8 mouse cellular contexts compared by ENCODE assay signal in genomic region chr1:128358276-128358675, GRCm38 (mm10). TPM values are rescaled to one million over a fixed set of nuclear protein-coding genes. Genes with fewer than 3 reads are reported as not detected.
A peak's percentile ranks its signal among the peaks of the same experiment; 100 is the strongest.
DNase-seq lines count a peak whose midpoint lies in the region; ATAC-seq lines count a peak whose summit lies in the region.

No protein-coding gene starts in this region.

- H3K9me3 ChIP-seq in intestine, embryonic 14.5 days (ENCODE audit: control insufficient read depth, low read length) = no peaks in the 10 kb centered on the region
- no peaks in the 10 kb centered on the region for H3K9me3 ChIP-seq in neural tube, embryonic 14.5 days (ENCODE audit: control insufficient read depth, low read length)

- peak; percentile 14 to 17 for DNase-seq in cerebellum, postnatal 10 days
- DNase-seq in cerebellum, postnatal 4 days (ENCODE audit: low spot score in 2 of 2) = no peak
- peak; percentile 16 for DNase-seq in thymus, postnatal 0 days (ENCODE audit: low spot score)
- DNase-seq in thymus, postnatal 36 days = no peak
- no peak for DNase-seq in intestine, embryonic 14.5 days (ENCODE audit: low spot score)
- DNase-seq in layer of hippocampus, adult 11-12 months (ENCODE audit: low spot score) = no peak
- no peak for DNase-seq in cerebellum, adult 8-10 months

- H3K9ac ChIP-seq in intestine, embryonic 14.5 days (ENCODE audit: low read length) = peak overlapping the region; percentile 86
- H3K9ac ChIP-seq in neural tube, embryonic 14.5 days (replicated peaks; ENCODE audit: low read depth, low read length) = no peak overlapping the region

- peak overlapping the region; percentile 61 for H3K4me2 ChIP-seq in intestine, embryonic 14.5 days (ENCODE audit: low read length)
- peak overlapping the region; percentile 65 for H3K4me2 ChIP-seq in neural tube, embryonic 14.5 days (ENCODE audit: low read depth, low read length)

- H3K4me1 ChIP-seq in intestine, embryonic 14.5 days (replicated peaks; ENCODE audit: control insufficient read depth, insufficient read depth, low read length) = peaks cover 18% of the 10 kb centered on the region
- 0 out of 2 replicates have a peak, but pooled peaks cover 3% of the 10 kb centered on the region for H3K4me1 ChIP-seq in neural tube, embryonic 14.5 days (ENCODE audit: control insufficient read depth, insufficient read depth, low read length)

- H3K27ac ChIP-seq in intestine, embryonic 14.5 days (ENCODE audit: low read depth) = no peak overlapping the region
- no peak overlapping the region for H3K27ac ChIP-seq in neural tube, embryonic 14.5 days (ENCODE audit: low read depth, low read length)

- ATAC-seq in intestine, embryonic 14.5 days (replicated peaks; ENCODE audit: low FRiP score, low TSS enrichment, low read depth) = no peak
- no peak for ATAC-seq in neural tube, embryonic 14.5 days (ENCODE audit: low read depth)

- WGBS in intestine, embryonic 14.5 days = 64% methylated on average over 6 of the region's 6 CpGs
- 68% methylated on average over 6 of the region's 6 CpGs for WGBS in neural tube, embryonic 14.5 days

- no peaks in the 10 kb centered on the region for H3K27me3 ChIP-seq in intestine, embryonic 14.5 days (replicated peaks; ENCODE audit: control insufficient read depth, insufficient read depth, low read length)
- no peaks in the 10 kb centered on the region for H3K27me3 ChIP-seq in neural tube, embryonic 14.5 days (ENCODE audit: control insufficient read depth, insufficient read depth, low read length)

- H3K4me3 ChIP-seq in intestine, embryonic 14.5 days (ENCODE audit: low read depth, low read length) = peak overlapping the region; percentile 86
- peak overlapping the region; percentile 78 for H3K4me3 ChIP-seq in neural tube, embryonic 14.5 days (ENCODE audit: low read depth, low read length)

- H3K36me3 ChIP-seq in intestine, embryonic 14.5 days (ENCODE audit: control insufficient read depth, insufficient read depth, low read length) = peaks cover 53% of the 10 kb centered on the region
- H3K36me3 ChIP-seq in neural tube, embryonic 14.5 days (ENCODE audit: control insufficient read depth, insufficient read depth, low read length) = 0 out of 2 replicates have a peak, but pooled peaks cover 2% of the 10 kb centered on the region

RNA-seq across cellular contexts. Expression of gene Mcm6, which starts 1.2 kb away (rescaled TPM):
- 278 and 299 TPM in 2 replicates for polyA plus RNA-seq in thymus, postnatal 0 days (2015; fragmentation: Nextera tagmentation; extraction: Ambion mirVana)
- 284 and 298 TPM in 2 replicates for polyA plus RNA-seq in intestine, embryonic 14.5 days (2014; fragmentation: Nextera tagmentation; extraction: Ambion mirVana)
- polyA plus RNA-seq in neural tube, embryonic 14.5 days (2014; fragmentation: Nextera tagmentation; extraction: Ambion mirVana) = 45.7 and 59.3 TPM in 2 replicates

RNA-seq across cellular contexts. Expression of gene Lct, which starts 30.2 kb away (rescaled TPM):
- polyA plus RNA-seq in thymus, postnatal 0 days (2015; fragmentation: Nextera tagmentation; extraction: Ambion mirVana) = 0.03 and 0.16 TPM in 2 replicates
- 0.31 TPM in 2 replicates for polyA plus RNA-seq in intestine, embryonic 14.5 days (2014; fragmentation: Nextera tagmentation; extraction: Ambion mirVana)
- polyA plus RNA-seq in neural tube, embryonic 14.5 days (2014; fragmentation: Nextera tagmentation; extraction: Ambion mirVana) = 0.04 and 0.42 TPM in 2 replicates

RNA-seq across cellular contexts. Expression of gene Dars, which starts 58.9 kb away (rescaled TPM):
- 220 and 243 TPM in 2 replicates for polyA plus RNA-seq in thymus, postnatal 0 days (2015; fragmentation: Nextera tagmentation; extraction: Ambion mirVana)
- 107 and 109 TPM in 2 replicates for polyA plus RNA-seq in intestine, embryonic 14.5 days (2014; fragmentation: Nextera tagmentation; extraction: Ambion mirVana)
- 94.2 and 97.1 TPM in 2 replicates for polyA plus RNA-seq in neural tube, embryonic 14.5 days (2014; fragmentation: Nextera tagmentation; extraction: Ambion mirVana)

Comparison
In these comparisons a context has a peak if more than half of its experiments do, and no peak if none do; other contexts are left out.
1. DNase-seq: peak in cerebellum, postnatal 10 days (2 of 2) and thymus, postnatal 0 days (single experiment); none in cerebellum, postnatal 4 days (0 of 2), thymus, postnatal 36 days (0 of 2), intestine, embryonic 14.5 days (single experiment), layer of hippocampus, adult 11-12 months (single experiment) and cerebellum, adult 8-10 months (single experiment).